In genomic region chr7:81351826-81352225, GRCm38 (mm10) we compare ENCODE assay signal across 15 mouse cellular contexts.
"Had no signal": no experiment of that assay in that cellular context is flagged by ENCODE, and none has a peak within 500 bp of the region (broad histone marks: within the 10 kb centered on the region; RNA-seq: fewer than 3 reads in every experiment).

No protein-coding gene starts in this region.

- H3K27me3 ChIP-seq: limb, embryonic 13.5 days; stomach, embryonic 15.5 days had no signal

- H3K27ac ChIP-seq: limb, embryonic 13.5 days; liver, embryonic 13.5 days; stomach, embryonic 15.5 days had no signal

- H3K36me3 ChIP-seq: limb, embryonic 13.5 days; liver, embryonic 13.5 days; stomach, embryonic 15.5 days had no signal

- H3K9me3 ChIP-seq: limb, embryonic 13.5 days; liver, embryonic 13.5 days; stomach, embryonic 15.5 days had no signal

- DNase-seq: kidney, adult 18-20 months; kidney, adult 9 months; kidney, postnatal 14 days; kidney, postnatal 4 days; left cerebral cortex, postnatal 4 days; liver, embryonic 13.5 days; lung, adult 2 months; lung, postnatal 14 days; lung, postnatal 4 days; midbrain, embryonic 14.5 days; right cerebral cortex, adult 18-20 months; right cerebral cortex, postnatal 25 days; spleen, adult 18-20 months had no signal

- H3K4me3 ChIP-seq: limb, embryonic 13.5 days; liver, embryonic 13.5 days; stomach, embryonic 15.5 days had no signal

- H3K4me1 ChIP-seq: liver, embryonic 13.5 days; stomach, embryonic 15.5 days had no signal
